In genomic region chr4:133751521-133752448, GRCm38 (mm10) we compare ENCODE assay signal across 8 mouse cellular contexts. TPM values are rescaled to one million over a fixed set of nuclear protein-coding genes. Genes with fewer than 3 reads are reported as not detected.
A peak's percentile ranks its signal among the peaks of the same experiment; 100 is the strongest.
DNase-seq lines count a peak whose midpoint lies in the region; ATAC-seq and TF ChIP-seq lines count a peak whose summit lies in the region.

No protein-coding gene starts in this region.

- intact Hi-C loops in gastrocnemius, adult 2 months (cut with DNase I): loop anchor here (2.0 to 5.0 kb wide), 3 partner anchors 21 to 64 kb away; no protein-coding TSS in a partner anchor

- peak overlapping the region; percentile 100 for H3K9ac ChIP-seq in midbrain, embryonic 13.5 days (replicated peaks)
- peak overlapping the region; percentile 100 for H3K9ac ChIP-seq in stomach, embryonic 14.5 days (replicated peaks; ENCODE audit: low read depth, low read length)

- H3K36me3 ChIP-seq in limb, embryonic 10.5 days: peaks cover 42% of the 10 kb centered on the region
- peaks cover 12% of the 10 kb centered on the region; the same call in 1 of the 2 replicates for H3K36me3 ChIP-seq in midbrain, embryonic 13.5 days
- H3K36me3 ChIP-seq in stomach, embryonic 14.5 days (ENCODE audit: control insufficient read depth, insufficient read depth, low read length): no peaks in the 10 kb centered on the region; the same call in 1 of the 2 replicates

- DNase-seq in urinary bladder, adult 18-20 months (ENCODE audit: low spot score in 2 of 2): peak; percentile 17 to 45
- no peak for DNase-seq in urinary bladder, postnatal 10 days (ENCODE audit: low spot score)
- DNase-seq in cerebellum, postnatal 10 days: peak; percentile 45 to 67
- peak; percentile 44 for DNase-seq in gastrocnemius, adult 2 months
- DNase-seq in limb, embryonic 10.5 days (ENCODE audit: low spot score): peak; percentile 62

- peak; percentile 60 for ATAC-seq in inflammation-experienced regulatory T-cells, adult 6 months
- no peak for ATAC-seq in midbrain, embryonic 13.5 days
- ATAC-seq in stomach, embryonic 14.5 days (ENCODE audit: insufficient number of reproducible peaks, insufficient read depth, low FRiP score, low read depth): no peak

- no peaks in the 10 kb centered on the region for H3K9me3 ChIP-seq in limb, embryonic 10.5 days (replicated peaks)
- H3K9me3 ChIP-seq in midbrain, embryonic 13.5 days: 0 out of 2 replicates have a peak, but pooled peaks cover 2% of the 10 kb centered on the region
- H3K9me3 ChIP-seq in stomach, embryonic 14.5 days (ENCODE audit: control insufficient read depth, low read depth, low read length): no peaks in the 10 kb centered on the region

- under 1% methylated on average over 29 of the region's 31 CpGs for WGBS in limb, embryonic 10.5 days
- 1% methylated on average over 30 of the region's 31 CpGs for WGBS in midbrain, embryonic 13.5 days
- under 1% methylated on average over 28 of the region's 31 CpGs for WGBS in stomach, embryonic 14.5 days

- H3K27me3 ChIP-seq in limb, embryonic 10.5 days (ENCODE audit: low read depth, poor library complexity, severe bottlenecking): no peaks in the 10 kb centered on the region
- H3K27me3 ChIP-seq in midbrain, embryonic 13.5 days: no peaks in the 10 kb centered on the region
- no peaks in the 10 kb centered on the region for H3K27me3 ChIP-seq in stomach, embryonic 14.5 days (ENCODE audit: control insufficient read depth, insufficient read depth, low read length)

- peaks cover 53% of the 10 kb centered on the region for H3K4me1 ChIP-seq in limb, embryonic 10.5 days
- peaks cover 61% of the 10 kb centered on the region for H3K4me1 ChIP-seq in midbrain, embryonic 13.5 days (replicated peaks)
- peaks cover 43% of the 10 kb centered on the region for H3K4me1 ChIP-seq in stomach, embryonic 14.5 days (ENCODE audit: control insufficient read depth, insufficient read depth, low read length)

- H3K27ac ChIP-seq in gastrocnemius, adult 2 months: peak overlapping the region; percentile 99
- H3K27ac ChIP-seq in limb, embryonic 10.5 days: peak overlapping the region; percentile 100
- H3K27ac ChIP-seq in midbrain, embryonic 13.5 days: peak overlapping the region; percentile 100
- peak overlapping the region; percentile 100 for H3K27ac ChIP-seq in stomach, embryonic 14.5 days (ENCODE audit: low read length)

- TF ChIP-seq CTCF in gastrocnemius, adult 2 months (IDR thresholded peaks at IDR 0.05): no peak

- H3K4me3 ChIP-seq in gastrocnemius, adult 2 months: peak overlapping the region; percentile 91
- H3K4me3 ChIP-seq in limb, embryonic 10.5 days: peak overlapping the region; percentile 100
- peak overlapping the region; percentile 99 for H3K4me3 ChIP-seq in midbrain, embryonic 13.5 days (replicated peaks)
- peak overlapping the region; percentile 100 for H3K4me3 ChIP-seq in stomach, embryonic 14.5 days (ENCODE audit: low read depth, low read length)

- peak overlapping the region; percentile 97 for H3K4me2 ChIP-seq in midbrain, embryonic 13.5 days (replicated peaks)
- peak overlapping the region; percentile 94 for H3K4me2 ChIP-seq in stomach, embryonic 14.5 days (replicated peaks; ENCODE audit: low read depth, low read length)

RNA-seq across cellular contexts. Expression of gene Arid1a, which starts 4.8 kb away (rescaled TPM):
- 10 to 100 TPM; 24.1 to 26.2 TPM for total RNA-seq in gastrocnemius, adult 2 months (2021)
- polyA plus RNA-seq in inflammation-experienced regulatory T-cells, adult 6 months (2017; shearing (Covaris generic)): 10 to 100 TPM; 56.9 to 94.8 (median 76.7) TPM
- polyA plus RNA-seq in limb, embryonic 10.5 days (2016; fragmentation: Nextera tagmentation; extraction: Ambion mirVana): 42.1 and 46.6 TPM in 2 replicates
- 43.6 and 47.1 TPM in 2 replicates for polyA plus RNA-seq in midbrain, embryonic 13.5 days (2015; fragmentation: Nextera tagmentation; extraction: Ambion mirVana)
- polyA plus RNA-seq in stomach, embryonic 14.5 days (2014; fragmentation: Nextera tagmentation; extraction: Ambion mirVana): 42.0 and 49.4 TPM in 2 replicates
